Mouse (Mus musculus): Measurements from ENCODE around the gene Mrpl49.

Gene Mrpl49

DNA sequence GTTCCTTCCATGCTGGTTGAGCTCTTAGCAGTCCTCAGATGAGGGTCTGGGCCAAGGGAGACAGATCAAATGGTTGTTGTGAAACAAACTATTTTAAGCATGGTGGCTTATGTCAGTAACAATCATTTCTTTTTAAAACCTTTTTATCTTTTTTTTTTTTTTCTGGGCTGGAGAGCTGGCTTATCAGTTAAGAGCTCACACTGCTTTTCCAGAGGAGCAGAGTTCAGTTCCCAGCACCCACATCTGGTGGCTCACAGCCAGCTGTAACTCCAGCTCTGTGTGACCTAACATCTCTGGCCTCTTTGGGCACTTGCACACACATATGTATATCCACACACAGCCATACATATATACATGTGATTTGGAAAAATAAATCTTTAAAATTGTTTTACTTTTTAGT lies 19.9 kb downstream of the Mrpl49 start:
- DNase-seq (ENCODE audit: low spot score in 2 of 2): no peak

DNA sequence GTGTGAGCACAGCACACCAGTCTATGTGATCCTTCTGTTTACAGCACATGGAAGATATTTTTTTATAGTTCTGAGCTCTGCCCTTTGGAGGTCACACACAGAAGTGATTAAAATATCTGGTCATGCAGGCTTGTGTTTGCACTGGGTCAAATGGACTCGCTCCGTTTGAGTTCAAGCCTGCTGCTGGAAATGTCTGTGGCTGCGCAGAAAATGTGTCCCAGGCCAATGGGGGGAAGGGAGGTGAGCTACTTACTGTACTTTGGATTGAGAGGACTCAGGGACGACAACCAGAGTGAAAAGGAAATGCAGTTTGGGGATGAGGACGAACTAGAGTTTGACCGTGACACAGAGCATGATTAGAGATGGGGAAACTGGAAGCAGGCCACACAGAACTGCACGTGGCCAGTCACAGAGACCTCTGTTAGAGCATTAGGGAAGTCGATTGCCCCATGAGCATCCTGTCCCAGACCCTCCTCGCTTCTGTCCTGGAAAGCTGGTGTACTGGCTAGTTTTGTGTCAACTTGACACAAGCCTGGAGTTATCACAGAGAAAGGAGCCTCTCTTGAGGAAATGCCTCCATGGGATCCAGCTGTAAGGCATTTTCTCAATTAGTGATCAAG lies 21.5 kb downstream of the Mrpl49 start:
- no peak for DNase-seq (ENCODE audit: low spot score in 2 of 2)

DNA sequence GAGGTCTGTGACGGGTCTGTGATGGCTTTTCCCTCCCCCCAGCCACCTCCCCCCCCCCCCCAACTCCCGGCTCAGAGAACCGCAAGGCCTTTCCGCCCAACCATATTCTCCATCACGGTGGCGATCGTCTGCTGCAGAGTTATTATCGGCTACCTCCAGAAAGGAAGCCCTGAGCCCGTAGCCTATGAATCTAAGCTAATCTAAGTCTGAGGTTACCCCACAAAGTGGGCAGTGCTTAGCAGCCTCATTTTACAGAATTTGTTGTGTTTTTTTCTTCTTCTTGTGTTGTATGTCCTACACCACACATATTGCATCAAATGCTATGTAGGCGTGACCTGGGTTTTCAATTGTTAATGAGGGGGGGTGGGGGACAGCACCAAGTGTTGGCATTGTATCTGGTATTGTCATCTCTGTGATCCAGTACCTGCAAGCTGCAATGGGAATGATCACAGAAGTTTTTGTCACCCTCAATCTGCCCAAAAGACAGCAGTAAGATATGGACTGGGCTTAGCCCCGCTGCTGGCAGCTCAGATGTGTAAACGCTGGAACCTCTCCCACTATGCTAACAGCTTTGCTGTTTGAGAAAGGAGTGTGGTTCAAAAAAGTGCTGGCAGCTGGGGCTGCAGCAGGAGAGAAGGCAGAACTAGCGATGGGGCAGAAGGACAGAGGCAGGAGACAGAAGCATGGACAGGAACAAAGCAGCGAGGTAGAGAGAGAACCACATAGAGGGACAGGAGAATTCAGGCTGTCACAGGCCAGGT lies 26.9 kb downstream of the Mrpl49 start:
- DNase-seq (ENCODE audit: low spot score in 2 of 2): no peak

DNA sequence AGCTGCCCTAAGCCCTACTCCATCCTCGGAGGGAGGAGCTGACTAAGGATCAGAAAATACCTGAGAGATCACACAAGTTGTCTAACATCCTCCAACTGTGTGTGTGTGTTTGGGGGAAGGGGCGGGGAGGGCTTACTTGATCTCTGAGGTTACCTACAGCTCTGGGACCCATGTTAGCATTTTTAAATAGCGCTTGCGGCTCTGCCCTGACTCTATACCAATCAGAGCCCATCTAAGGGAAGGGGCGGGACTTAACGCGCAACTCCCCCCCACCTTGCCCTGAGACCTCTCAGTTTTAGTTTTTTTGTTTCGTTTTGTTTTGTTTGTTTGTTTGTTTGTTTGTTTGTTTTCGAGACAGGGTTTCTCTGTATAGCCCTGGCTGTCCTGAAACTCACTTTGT lies 28.2 kb downstream of the Mrpl49 start:
- DNase-seq (ENCODE audit: low spot score in 2 of 2): no peak

DNA sequence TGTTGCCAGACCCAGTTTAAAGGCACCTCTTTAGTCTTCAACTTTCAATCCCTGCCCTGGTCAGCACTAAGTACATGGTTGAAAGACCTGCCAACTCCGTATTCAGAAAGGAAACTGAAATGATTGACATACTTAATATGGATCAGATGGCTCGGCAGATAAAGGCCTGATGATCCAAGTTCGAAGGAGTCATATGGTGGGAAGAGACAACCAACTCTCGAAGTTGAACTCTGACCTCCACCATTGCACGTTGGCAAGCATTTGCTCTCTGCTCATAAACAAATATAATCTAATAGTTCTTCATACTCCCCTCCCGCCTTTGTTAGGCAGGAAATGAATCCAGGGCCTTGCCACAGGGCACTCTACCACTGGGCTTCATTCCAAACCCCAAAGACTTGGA lies 28.6 kb downstream of the Mrpl49 start:
- DNase-seq (ENCODE audit: low spot score in 2 of 2): no peak

DNA sequence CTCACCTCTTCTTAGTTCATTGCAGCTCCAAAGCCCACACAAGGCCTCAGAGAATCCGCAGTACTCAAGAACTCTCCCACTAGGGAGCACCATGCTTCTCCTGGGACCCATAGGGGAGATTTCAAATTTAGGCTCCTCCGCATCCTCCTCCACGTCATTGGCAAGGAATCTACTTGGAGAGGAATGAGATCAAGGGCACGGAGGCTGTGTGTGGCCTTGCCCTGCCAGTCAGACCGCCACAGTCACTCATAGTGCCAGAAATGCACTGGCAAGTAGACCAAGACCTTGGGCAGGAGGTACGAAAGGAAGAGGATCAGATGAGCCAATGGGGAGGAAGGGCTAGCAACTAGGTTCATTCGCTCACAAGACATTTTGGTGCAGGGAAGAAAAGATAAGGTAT lies 33.7 kb downstream of the Mrpl49 start:
- DNase-seq (ENCODE audit: low spot score in 2 of 2): no peak

DNA sequence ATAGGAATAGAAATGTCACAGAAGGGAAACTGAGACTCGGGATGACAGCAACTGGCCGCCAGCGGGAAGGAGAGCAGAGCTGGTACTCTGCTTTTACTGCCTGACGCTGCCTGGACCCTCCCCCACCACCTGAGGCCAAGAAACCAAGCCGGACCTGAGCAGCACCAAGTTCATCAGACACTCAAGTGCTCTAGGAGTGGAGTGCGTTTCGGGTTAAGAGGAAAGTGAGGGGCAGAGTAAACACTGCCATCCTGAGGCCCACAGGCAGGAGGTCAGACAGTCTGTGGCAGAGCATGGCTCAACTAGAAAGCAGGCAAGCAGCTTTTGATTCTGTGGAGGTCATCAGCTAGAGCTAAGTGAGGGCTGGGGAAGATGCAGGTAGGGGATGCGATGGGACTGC lies 34.5 kb downstream of the Mrpl49 start:
- DNase-seq (ENCODE audit: low spot score in 2 of 2): no peak

DNA sequence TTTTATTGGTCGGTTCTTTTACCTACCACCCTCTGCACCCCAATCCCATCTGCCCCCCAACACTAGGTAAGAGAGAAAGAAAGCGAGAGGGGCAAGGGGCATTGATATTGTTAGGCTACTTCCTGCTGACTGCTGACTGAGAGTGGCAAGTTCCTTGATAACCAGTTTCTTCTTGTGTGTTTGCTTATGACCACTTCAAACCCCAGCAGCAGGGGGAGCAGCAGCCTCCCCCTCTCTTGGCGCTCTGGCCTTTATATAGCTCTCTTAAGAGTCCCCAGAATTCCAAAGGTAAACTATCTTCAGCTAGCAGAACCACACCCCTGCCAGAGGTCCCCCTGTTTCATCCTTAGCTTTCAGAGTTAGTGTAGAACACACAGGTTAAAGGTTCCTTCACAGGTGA lies 37.3 kb downstream of the Mrpl49 start:
- DNase-seq (ENCODE audit: low spot score in 2 of 2): no peak

DNA sequence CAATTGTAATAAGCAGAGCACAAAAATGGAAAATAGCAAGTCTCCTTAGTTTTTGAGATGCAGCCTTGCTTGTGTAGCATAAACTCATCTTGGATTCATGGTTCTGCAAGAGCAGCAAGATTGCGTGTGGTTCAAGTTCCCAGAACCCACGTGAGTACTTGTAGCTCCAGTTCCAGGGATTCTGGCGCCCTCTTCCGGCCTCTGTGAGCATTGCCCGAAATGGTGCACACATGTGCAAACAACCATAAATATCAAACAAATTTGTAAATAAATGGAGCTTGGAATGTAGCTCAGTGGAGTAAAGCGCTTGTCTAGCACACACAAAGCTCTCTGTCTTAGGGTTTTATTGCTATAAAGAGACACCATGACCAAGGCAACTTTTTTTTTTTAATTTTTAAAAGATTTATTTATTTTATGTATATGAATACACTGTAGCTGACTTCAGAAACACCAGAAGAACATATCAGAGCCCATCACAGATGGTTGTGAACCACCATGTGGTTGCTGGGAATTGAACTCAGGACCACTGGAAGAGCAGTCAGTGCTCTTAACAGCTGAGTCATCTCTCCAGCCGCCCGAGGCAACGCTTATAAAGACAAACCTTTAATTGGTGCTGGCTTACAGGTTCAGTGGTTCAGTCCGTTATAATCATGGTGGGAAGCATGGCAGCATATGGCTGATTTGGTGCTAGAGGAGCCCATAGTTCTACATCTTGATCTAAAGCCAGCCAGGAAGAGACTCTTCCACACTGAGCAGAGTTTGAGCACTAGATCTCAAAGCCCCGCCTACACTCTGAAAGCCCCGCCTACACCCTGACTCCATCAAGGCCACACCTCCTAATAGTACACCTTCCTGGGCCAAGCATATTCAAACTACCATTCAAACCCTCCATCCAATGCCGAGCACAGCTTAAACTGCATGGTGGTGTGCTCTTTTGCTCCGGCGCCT lies 39.2 kb downstream of the Mrpl49 start:
- DNase-seq (ENCODE audit: low spot score in 2 of 2): peak; percentile 83 to 87

DNA sequence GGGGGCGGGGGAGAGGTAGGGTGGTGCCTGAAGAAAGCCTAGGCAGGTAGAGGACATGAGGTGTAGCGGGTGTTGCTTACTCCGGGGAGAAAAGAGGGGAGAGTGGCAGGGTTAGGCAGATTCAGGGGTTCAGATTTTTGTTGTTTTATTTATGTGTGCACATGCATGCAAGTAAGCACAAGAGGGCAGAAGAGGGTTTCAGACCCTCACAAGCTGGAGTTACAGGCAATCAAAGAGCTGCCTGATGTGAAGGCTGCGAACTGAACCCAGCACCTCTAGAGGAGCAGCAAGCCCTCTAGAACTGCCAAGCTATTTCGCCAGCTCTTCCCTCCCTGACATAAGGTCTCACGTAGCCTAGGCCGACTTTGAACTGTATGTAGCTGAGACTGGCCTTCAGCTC lies 41.1 kb downstream of the Mrpl49 start:
- DNase-seq (ENCODE audit: low spot score in 2 of 2): no peak

DNA sequence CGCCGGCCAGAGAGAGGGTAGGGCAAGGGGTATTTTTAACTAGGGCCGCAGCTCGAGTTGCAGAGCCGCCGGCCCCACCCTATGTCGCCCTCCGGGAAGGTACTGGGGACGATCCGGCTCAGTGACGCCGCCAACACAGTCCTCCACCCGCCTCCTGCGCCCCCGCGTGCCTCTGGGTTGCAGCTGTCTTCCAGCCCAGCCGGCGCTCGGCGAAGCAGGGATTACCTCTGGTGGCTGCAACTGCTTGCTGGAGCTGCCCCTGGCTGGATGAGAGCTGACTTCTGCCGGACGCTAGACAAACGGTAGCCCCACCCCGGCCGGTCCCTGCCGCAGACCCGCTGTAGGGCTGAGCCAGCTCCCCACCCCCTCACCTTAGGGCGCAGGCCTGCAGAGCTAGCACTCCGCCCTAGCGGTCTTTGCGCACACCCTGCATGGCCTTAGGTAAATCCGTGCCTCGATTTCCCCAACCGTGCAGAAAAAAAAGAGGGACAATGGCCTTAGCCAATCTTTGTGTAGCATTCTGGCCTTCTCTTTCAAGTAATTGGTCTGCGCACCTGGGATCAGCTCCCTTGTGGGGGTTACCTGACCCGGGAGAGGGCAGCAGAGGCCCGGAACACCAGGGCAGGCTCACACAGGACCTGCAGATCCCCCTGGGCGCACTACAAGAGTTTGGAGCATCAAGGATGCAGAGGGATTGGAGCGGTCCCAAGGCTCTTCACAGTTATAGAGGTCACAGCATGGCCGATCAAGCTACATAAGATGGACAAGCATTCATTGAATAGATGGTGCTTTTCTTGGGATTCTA lies 41.9 kb downstream of the Mrpl49 start, which contains the start of gene Capn1:
TSS of gene Capn1 (minus strand) at position 387 of the 805 bp plus-strand sequence.
- DNase-seq (ENCODE audit: low spot score in 2 of 2): peak; percentile 41 to 59

DNA sequence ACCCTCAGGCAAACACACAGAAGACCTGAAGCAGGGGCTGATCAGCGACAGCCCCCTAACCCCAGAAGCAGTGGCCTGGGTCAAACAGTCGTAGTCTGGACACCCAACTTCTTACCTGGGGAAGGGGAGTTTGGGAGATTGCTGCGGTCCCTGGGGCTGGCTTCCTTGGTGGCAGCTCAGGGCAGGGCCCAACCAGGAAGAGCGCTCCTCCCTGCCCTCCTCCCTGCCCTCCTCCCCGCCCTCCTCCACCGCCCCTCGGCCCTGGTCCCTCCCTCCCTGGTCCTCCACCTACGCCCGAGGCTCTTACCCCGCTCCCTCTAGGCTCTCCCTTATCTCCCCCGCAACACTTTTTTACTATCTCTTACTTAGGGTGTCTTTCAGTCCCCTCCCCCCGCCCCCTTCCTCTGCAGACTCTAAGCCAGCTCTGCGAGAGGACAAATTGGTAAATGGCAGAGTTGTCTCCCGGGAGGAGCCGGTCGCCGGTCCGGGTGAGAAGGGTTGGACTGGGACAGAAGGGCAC lies 42.5 kb downstream of the Mrpl49 start:
- peak; percentile 16 to 21 for DNase-seq (ENCODE audit: low spot score in 2 of 2)

DNA sequence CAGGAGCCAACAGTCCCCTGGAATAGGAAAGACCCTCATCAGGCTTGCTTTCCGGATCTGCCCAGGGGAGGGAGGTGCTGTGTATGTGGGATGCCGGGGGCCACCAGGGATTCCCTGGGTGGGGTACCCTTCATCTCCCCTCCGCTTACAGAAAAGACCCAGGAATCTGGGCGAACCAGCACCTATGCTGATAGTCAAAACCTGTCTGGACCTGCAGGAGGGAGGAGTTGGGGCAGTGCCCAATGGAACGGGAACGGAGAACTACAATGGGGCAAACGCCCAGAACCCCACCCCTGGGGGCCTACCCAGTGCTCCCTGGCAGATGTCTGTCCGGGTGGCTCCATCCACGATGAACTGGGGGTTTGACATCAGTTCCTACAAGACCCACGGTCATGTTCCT lies 43.9 kb downstream of the Mrpl49 start:
- DNase-seq (ENCODE audit: low spot score in 2 of 2): no peak

DNA sequence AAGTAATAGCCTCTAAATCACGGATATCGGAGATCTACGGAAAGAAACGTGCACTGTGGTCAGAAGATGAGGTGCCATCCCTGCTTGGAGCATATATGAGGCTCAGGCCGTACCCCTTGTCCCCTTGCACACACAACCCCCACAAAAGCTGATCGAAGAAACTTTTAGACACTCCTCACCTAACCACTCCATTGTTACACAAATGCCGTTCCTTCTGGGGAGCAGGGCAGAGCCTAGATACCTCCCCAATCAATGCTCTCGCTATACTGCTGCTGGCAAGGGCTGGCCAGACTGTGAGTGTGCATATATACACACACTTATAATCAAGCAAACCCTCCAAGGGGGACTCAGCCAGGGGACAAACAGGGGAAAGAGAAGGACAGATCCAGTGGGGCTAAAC lies 48.4 kb downstream of the Mrpl49 start:
- DNase-seq (ENCODE audit: low spot score in 2 of 2): no peak

DNA sequence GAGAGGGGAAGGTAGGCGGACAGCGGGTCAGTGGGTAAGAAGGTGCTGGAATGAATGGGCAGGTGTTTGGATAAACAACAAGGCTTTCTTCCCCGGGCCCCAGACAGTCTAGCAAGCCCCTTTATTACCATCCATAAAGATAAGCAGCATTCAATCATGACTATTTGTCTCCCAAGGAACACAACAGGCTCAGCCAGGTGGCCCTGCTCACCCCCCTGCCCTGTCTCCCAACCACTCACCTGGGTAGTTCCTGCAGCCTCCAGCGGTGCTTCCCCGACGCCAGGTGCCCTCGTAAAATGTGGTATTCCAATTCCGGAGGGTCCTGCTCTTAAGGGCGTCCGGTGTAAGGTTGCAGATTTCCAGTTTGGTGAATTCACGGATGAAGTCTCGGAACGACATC lies 50.6 kb downstream of the Mrpl49 start:
- no peak for DNase-seq (ENCODE audit: low spot score in 2 of 2)

DNA sequence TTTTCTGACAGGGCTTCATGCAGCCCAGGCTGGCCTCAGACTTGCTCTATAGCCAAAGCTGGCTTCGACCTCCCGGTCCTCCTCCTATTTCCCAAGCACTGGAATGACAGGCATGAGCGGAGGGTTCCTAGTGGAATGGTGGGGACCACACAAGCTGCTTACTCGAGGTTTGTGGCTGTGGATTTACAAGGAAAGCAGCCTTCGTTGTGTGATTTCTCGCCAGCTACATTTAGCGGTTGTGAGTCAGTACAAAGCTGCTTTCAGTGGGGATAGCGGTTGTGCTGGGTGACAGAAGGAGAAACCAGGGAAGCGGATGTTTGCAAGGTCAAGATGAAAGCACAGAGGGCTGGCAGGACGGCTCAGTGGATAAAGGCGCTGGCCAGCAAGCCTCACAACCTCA lies 52.0 kb downstream of the Mrpl49 start:
- no peak for DNase-seq (ENCODE audit: low spot score in 2 of 2)

Data from natural killer cell, adult 2 months (primary cell).